7 mouse cellular contexts compared by ENCODE assay signal in genomic region chr11:69120221-69121000, GRCm38 (mm10). TPM values are rescaled to one million over a fixed set of nuclear protein-coding genes. Genes with fewer than 3 reads are reported as not detected.
DNase-seq lines count a peak whose midpoint lies in the region; ATAC-seq lines count a peak whose summit lies in the region.

Gene Hes7 (plus strand): TSS chr11:69120404.

- peaks cover 3% of the 10 kb centered on the region for H3K27me3 ChIP-seq in megakaryocyte, embryonic 14.5 days (replicated peaks)
- H3K27me3 ChIP-seq in embryonic facial prominence, embryonic 10.5 days (replicated peaks; ENCODE audit: low read depth, poor library complexity, severe bottlenecking): peaks cover 42% of the 10 kb centered on the region
- peaks cover 52% of the 10 kb centered on the region for H3K27me3 ChIP-seq in hindbrain, embryonic 10.5 days (ENCODE audit: insufficient read depth, poor library complexity, severe bottlenecking)

- 2% methylated on average over 27 of the region's 27 CpGs for WGBS in embryonic facial prominence, embryonic 10.5 days
- WGBS in hindbrain, embryonic 10.5 days: 2% methylated on average over 27 of the region's 27 CpGs

- peak; percentile 79 for DNase-seq in embryonic facial prominence, embryonic 10.5 days (ENCODE audit: low spot score)
- DNase-seq in hindbrain, embryonic 10.5 days (ENCODE audit: low spot score): peak; percentile 67
- DNase-seq in lung, postnatal 10 days: peak; percentile 42
- DNase-seq in natural killer cell, adult 2 months (ENCODE audit: low spot score in 2 of 2): no peak
- no peak for DNase-seq in left cerebral cortex, adult 8-10 months (ENCODE audit: low spot score in 2 of 2)

- no peaks in the 10 kb centered on the region for H3K9me3 ChIP-seq in megakaryocyte, embryonic 14.5 days
- H3K9me3 ChIP-seq in embryonic facial prominence, embryonic 10.5 days: no peaks in the 10 kb centered on the region
- no peaks in the 10 kb centered on the region for H3K9me3 ChIP-seq in hindbrain, embryonic 10.5 days

- peak within 1 kb of the TSS; percentile 99 for H3K4me3 ChIP-seq in megakaryocyte, embryonic 14.5 days (replicated peaks)
- H3K4me3 ChIP-seq in embryonic facial prominence, embryonic 10.5 days: peak within 1 kb of the TSS; percentile 74
- peak within 1 kb of the TSS; percentile 92 for H3K4me3 ChIP-seq in hindbrain, embryonic 10.5 days

- H3K4me1 ChIP-seq in megakaryocyte, embryonic 14.5 days: peaks cover 58% of the 10 kb centered on the region
- H3K4me1 ChIP-seq in embryonic facial prominence, embryonic 10.5 days: peaks cover 57% of the 10 kb centered on the region
- peaks cover 65% of the 10 kb centered on the region for H3K4me1 ChIP-seq in hindbrain, embryonic 10.5 days (replicated peaks)

- peak within 1 kb of the TSS; percentile 21; the same call in 1 of the 2 replicates for H3K27ac ChIP-seq in embryonic facial prominence, embryonic 10.5 days (replicated peaks)
- peak within 1 kb of the TSS; percentile 67; the same call in 1 of the 2 replicates for H3K27ac ChIP-seq in hindbrain, embryonic 10.5 days

- no peak for ATAC-seq in megakaryocyte, adult 5-6 weeks (ENCODE audit: poor library complexity, severe bottlenecking)

- no peaks in the 10 kb centered on the region for H3K36me3 ChIP-seq in megakaryocyte, embryonic 14.5 days (replicated peaks; ENCODE audit: low read length)
- no peaks in the 10 kb centered on the region for H3K36me3 ChIP-seq in embryonic facial prominence, embryonic 10.5 days (replicated peaks)
- no peaks in the 10 kb centered on the region for H3K36me3 ChIP-seq in hindbrain, embryonic 10.5 days

RNA-seq across cellular contexts. Expression of gene Hes7, which starts in this region (rescaled TPM):
- 7.5 and 44.1 TPM in 2 replicates for polyA plus RNA-seq in megakaryocyte, embryonic 14.5 days (2012; ENCODE audit: insufficient read depth, low replicate concordance)
- not detected in 2 replicates for total RNA-seq in megakaryocyte, adult 5-6 weeks (2015)
- not detected in 2 replicates for total RNA-seq in megakaryocyte, adult 5-6 weeks (2017)
- polyA plus RNA-seq in embryonic facial prominence, embryonic 10.5 days (2016; fragmentation: Nextera tagmentation; extraction: Ambion mirVana): 0.16 and 0.36 TPM in 2 replicates
- polyA plus RNA-seq in hindbrain, embryonic 10.5 days (2016; fragmentation: Nextera tagmentation; extraction: Ambion mirVana): 0.14 and 0.48 TPM in 2 replicates
- total RNA-seq in left cerebral cortex, adult 8-10 months (2022): 1 to 10 TPM in 1 of 4 experiments, under 1 TPM in 3; 0.20 to 1.3 (median 0.74) TPM

Comparison
In these comparisons a context has a peak if more than half of its experiments do, and no peak if none do; other contexts are left out.
1. Peak in DNase-seq, H3K4me3 ChIP-seq and H3K27ac ChIP-seq in embryonic facial prominence, embryonic 10.5 days; RNA of the gene not detected or under 1 TPM.
2. Peak in DNase-seq, H3K4me3 ChIP-seq and H3K27ac ChIP-seq in hindbrain, embryonic 10.5 days; RNA of the gene not detected or under 1 TPM.